12 mouse cellular contexts compared by ENCODE assay signal in genomic region chr1:152466280-152466679, GRCm38 (mm10).
DNase-seq lines count a peak whose midpoint lies in the region; ATAC-seq and TF ChIP-seq lines count a peak whose summit lies in the region.
"Had no signal": no experiment of that assay in that cellular context is flagged by ENCODE, and none has a peak within 500 bp of the region (broad histone marks: within the 10 kb centered on the region; RNA-seq: fewer than 3 reads in every experiment).

No protein-coding gene starts in this region.

- H3K36me3 ChIP-seq in forebrain, embryonic 14.5 days (ENCODE audit: control insufficient read depth, insufficient read depth, low read length): no peaks in the 10 kb centered on the region
- no peaks in the 10 kb centered on the region for H3K36me3 ChIP-seq in forebrain, embryonic 11.5 days (ENCODE audit: control insufficient read depth, insufficient read depth, low read length)
- H3K36me3 ChIP-seq in midbrain, postnatal 0 days (ENCODE audit: insufficient read depth, low read length): no peaks in the 10 kb centered on the region
- H3K36me3 ChIP-seq in midbrain, embryonic 15.5 days (replicated peaks): no peaks in the 10 kb centered on the region
- H3K36me3 ChIP-seq in intestine, embryonic 16.5 days (ENCODE audit: control insufficient read depth, insufficient read depth, low read length): no peaks in the 10 kb centered on the region
- H3K36me3 ChIP-seq: heart, embryonic 15.5 days; liver, embryonic 12.5 days had no signal

- H3K9ac ChIP-seq in forebrain, embryonic 14.5 days (ENCODE audit: low read length): no peak overlapping the region
- no peak overlapping the region for H3K9ac ChIP-seq in forebrain, embryonic 11.5 days (ENCODE audit: low read length)
- no peak overlapping the region for H3K9ac ChIP-seq in midbrain, postnatal 0 days (replicated peaks; ENCODE audit: low read length, poor library complexity, severe bottlenecking)
- H3K9ac ChIP-seq in midbrain, embryonic 15.5 days: no peak overlapping the region
- no peak overlapping the region for H3K9ac ChIP-seq in intestine, embryonic 16.5 days (ENCODE audit: low read depth, low read length)
- H3K9ac ChIP-seq: heart, embryonic 15.5 days; liver, embryonic 12.5 days had no signal

- H3K27me3 ChIP-seq in forebrain, embryonic 14.5 days (replicated peaks; ENCODE audit: control insufficient read depth, insufficient read depth, low read length): no peaks in the 10 kb centered on the region
- H3K27me3 ChIP-seq in forebrain, embryonic 11.5 days (ENCODE audit: control insufficient read depth, insufficient read depth, low read length): no peaks in the 10 kb centered on the region
- H3K27me3 ChIP-seq in midbrain, postnatal 0 days (ENCODE audit: insufficient read depth, low read length): no peaks in the 10 kb centered on the region
- H3K27me3 ChIP-seq in midbrain, embryonic 15.5 days (replicated peaks): no peaks in the 10 kb centered on the region
- H3K27me3 ChIP-seq in intestine, embryonic 16.5 days (replicated peaks; ENCODE audit: control insufficient read depth, insufficient read depth, low read length): no peaks in the 10 kb centered on the region
- H3K27me3 ChIP-seq: heart, embryonic 15.5 days; liver, embryonic 12.5 days had no signal

- peak; percentile 77 for DNase-seq in forebrain, embryonic 14.5 days (ENCODE audit: low spot score)
- no peak for DNase-seq in forebrain, embryonic 11.5 days (ENCODE audit: low spot score)
- peak; percentile 38 for DNase-seq in kidney, postnatal 10 days
- DNase-seq in kidney, adult 9 months: no peak
- DNase-seq in midbrain, postnatal 0 days (ENCODE audit: low spot score): peak; percentile 32
- no peak for DNase-seq in testis, postnatal 10 days (ENCODE audit: low spot score)
- DNase-seq: kidney, adult 11 months; lung, postnatal 4 days had no signal

- H3K9me3 ChIP-seq in forebrain, embryonic 14.5 days (replicated peaks; ENCODE audit: control insufficient read depth, low read length): no peaks in the 10 kb centered on the region
- H3K9me3 ChIP-seq in forebrain, embryonic 11.5 days (ENCODE audit: control insufficient read depth, low read length): no peaks in the 10 kb centered on the region
- H3K9me3 ChIP-seq in midbrain, postnatal 0 days (ENCODE audit: low read length): no peaks in the 10 kb centered on the region
- H3K9me3 ChIP-seq in midbrain, embryonic 15.5 days: no peaks in the 10 kb centered on the region
- no peaks in the 10 kb centered on the region for H3K9me3 ChIP-seq in intestine, embryonic 16.5 days (ENCODE audit: control insufficient read depth, low read length)
- H3K9me3 ChIP-seq: heart, embryonic 15.5 days; liver, embryonic 12.5 days had no signal

- TF ChIP-seq CTCF in midbrain, postnatal 0 days (IDR thresholded peaks at IDR 0.05): no peak

- 58% methylated on average over 3 of the region's 3 CpGs for WGBS in forebrain, embryonic 14.5 days
- 62% methylated on average over 3 of the region's 3 CpGs for WGBS in forebrain, embryonic 11.5 days
- 39% methylated on average over 3 of the region's 3 CpGs for WGBS in midbrain, postnatal 0 days
- 45% methylated on average over 3 of the region's 3 CpGs for WGBS in midbrain, embryonic 15.5 days
- WGBS in intestine, embryonic 16.5 days: 17% methylated on average over 3 of the region's 3 CpGs

- H3K4me3 ChIP-seq in forebrain, embryonic 14.5 days (ENCODE audit: low read depth, low read length): no peak overlapping the region
- H3K4me3 ChIP-seq in forebrain, embryonic 11.5 days (ENCODE audit: low read depth, low read length): no peak overlapping the region
- no peak overlapping the region for H3K4me3 ChIP-seq in midbrain, postnatal 0 days (ENCODE audit: low read depth, low read length)
- no peak overlapping the region for H3K4me3 ChIP-seq in midbrain, embryonic 15.5 days
- no peak overlapping the region for H3K4me3 ChIP-seq in intestine, embryonic 16.5 days (ENCODE audit: low read length)
- H3K4me3 ChIP-seq: heart, embryonic 15.5 days; liver, embryonic 12.5 days had no signal

- no peak overlapping the region for H3K27ac ChIP-seq in forebrain, embryonic 14.5 days (ENCODE audit: low read depth, low read length)
- H3K27ac ChIP-seq in forebrain, embryonic 11.5 days (ENCODE audit: low read depth, low read length): no peak overlapping the region
- no peak overlapping the region for H3K27ac ChIP-seq in midbrain, postnatal 0 days (ENCODE audit: low read depth, low read length)
- no peak overlapping the region for H3K27ac ChIP-seq in midbrain, embryonic 15.5 days
- no peak overlapping the region for H3K27ac ChIP-seq in intestine, embryonic 16.5 days (ENCODE audit: low read length)
- H3K27ac ChIP-seq: heart, embryonic 15.5 days; liver, embryonic 12.5 days had no signal

- ATAC-seq in forebrain, embryonic 14.5 days: peak; percentile 73; the same call in 1 of the 2 replicates
- ATAC-seq in forebrain, embryonic 11.5 days (replicated peaks; ENCODE audit: low FRiP score): no peak
- no peak for ATAC-seq in midbrain, postnatal 0 days (ENCODE audit: low FRiP score)
- no peak for ATAC-seq in midbrain, embryonic 15.5 days (replicated peaks)
- ATAC-seq in intestine, embryonic 16.5 days: peak; percentile 60; the same call in 1 of the 2 replicates
- ATAC-seq: liver, embryonic 12.5 days had no signal

- peaks cover 4% of the 10 kb centered on the region; the same call in 1 of the 2 replicates for H3K4me1 ChIP-seq in forebrain, embryonic 14.5 days (ENCODE audit: control insufficient read depth, insufficient read depth, low read length)
- H3K4me1 ChIP-seq in forebrain, embryonic 11.5 days (replicated peaks; ENCODE audit: control insufficient read depth, insufficient read depth, low read length): no peaks in the 10 kb centered on the region
- no peaks in the 10 kb centered on the region for H3K4me1 ChIP-seq in midbrain, postnatal 0 days (ENCODE audit: insufficient read depth, low read length)
- peaks cover 10% of the 10 kb centered on the region for H3K4me1 ChIP-seq in midbrain, embryonic 15.5 days
- peaks cover 5% of the 10 kb centered on the region; the same call in 1 of the 2 replicates for H3K4me1 ChIP-seq in intestine, embryonic 16.5 days (ENCODE audit: control insufficient read depth, insufficient read depth, low read length)
- H3K4me1 ChIP-seq: liver, embryonic 12.5 days had no signal

- no peak overlapping the region for H3K4me2 ChIP-seq in forebrain, embryonic 14.5 days (ENCODE audit: low read length)
- H3K4me2 ChIP-seq in forebrain, embryonic 11.5 days (ENCODE audit: low read depth, low read length, severe bottlenecking): no peak overlapping the region
- no peak overlapping the region for H3K4me2 ChIP-seq in midbrain, postnatal 0 days (ENCODE audit: low read depth, low read length, poor library complexity, severe bottlenecking)
- H3K4me2 ChIP-seq in midbrain, embryonic 15.5 days: no peak overlapping the region
- no peak overlapping the region for H3K4me2 ChIP-seq in intestine, embryonic 16.5 days (ENCODE audit: low read depth, low read length)
- H3K4me2 ChIP-seq: heart, embryonic 15.5 days; liver, embryonic 12.5 days had no signal

Comparison
In these comparisons a context has a peak if more than half of its experiments do, and no peak if none do; other contexts are left out.
1. ATAC-seq: peak in forebrain, embryonic 14.5 days (single experiment) and intestine, embryonic 16.5 days (single experiment); none in forebrain, embryonic 11.5 days (single experiment), midbrain, postnatal 0 days (single experiment) and midbrain, embryonic 15.5 days (single experiment).
2. DNase-seq: peak in forebrain, embryonic 14.5 days (single experiment), kidney, postnatal 10 days (single experiment) and midbrain, postnatal 0 days (single experiment); none in forebrain, embryonic 11.5 days (single experiment), kidney, adult 9 months (single experiment) and testis, postnatal 10 days (single experiment).